Mouse (Mus musculus) NIH3T3 (cell line): ENCODE measurements around the gene Phlda3.

Experiments
- DNase-seq: peaks from one replicate; pipeline ENCODE4 v3.0.0-alpha.2; 2012; ENCODE audit warnings: low read depth

The Phlda3 gene

DNA sequence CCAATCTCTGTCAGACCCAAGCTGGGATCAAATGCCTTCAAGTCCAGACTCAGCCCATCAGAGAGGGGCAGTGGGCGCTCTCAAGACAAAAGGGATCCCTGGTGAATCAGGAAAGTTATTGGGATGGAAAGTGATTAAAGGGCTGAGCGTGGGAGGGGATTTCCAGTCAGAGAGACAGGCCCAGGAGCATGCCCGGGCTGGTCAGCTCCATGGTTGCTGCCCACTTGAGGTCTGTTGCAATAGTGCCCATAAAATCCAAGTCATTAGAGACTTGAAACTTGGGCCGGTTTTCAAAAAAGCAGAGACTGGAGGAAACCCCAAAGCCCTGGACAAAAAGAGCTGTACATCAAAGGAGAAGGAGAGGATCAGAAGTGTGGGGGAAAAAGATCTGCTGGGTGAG, 6.2 kb upstream of the Phlda3 start:
- DNase-seq: peak; percentile 73

DNA sequence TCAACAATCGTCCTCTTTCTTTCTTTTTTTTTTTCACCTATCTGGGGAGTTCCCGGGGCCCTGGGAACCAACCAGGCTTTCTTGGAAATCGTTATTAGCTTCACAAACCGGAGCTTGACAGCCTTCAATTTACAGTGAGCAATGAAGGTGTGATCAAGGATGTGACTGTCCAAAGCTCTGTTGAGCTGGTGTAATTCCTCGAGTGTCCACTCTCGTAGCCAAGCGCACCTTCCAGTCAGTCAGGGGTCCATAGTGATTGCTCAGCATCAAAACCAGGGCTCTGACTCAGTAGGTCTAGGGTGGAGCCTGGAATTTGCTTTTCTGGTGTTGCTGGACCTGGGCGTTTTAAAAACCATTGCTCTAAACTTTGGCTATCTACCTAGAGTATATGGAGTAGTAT, 5.7 kb upstream of the Phlda3 start:
- peak; percentile 66 for DNase-seq

DNA sequence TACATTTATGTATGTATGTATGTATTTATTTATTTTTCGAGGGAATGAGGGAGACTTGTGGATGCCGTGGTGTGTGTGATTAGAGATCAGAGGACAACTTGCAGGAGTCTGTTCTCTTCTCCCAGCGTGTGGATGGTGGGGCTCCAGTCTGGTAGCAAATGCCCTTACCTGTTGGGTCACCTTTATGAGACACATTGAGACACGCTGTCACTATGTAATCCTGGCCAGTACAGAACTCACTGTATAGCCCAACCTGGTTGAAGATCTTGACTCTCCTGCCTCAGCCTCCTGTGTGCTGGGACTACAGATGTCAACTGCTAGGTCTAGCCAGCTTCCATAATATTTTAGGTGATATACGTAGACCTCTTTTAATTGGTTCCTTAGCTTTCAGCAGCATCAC, 4.2 kb upstream of the Phlda3 start:
- DNase-seq: no peak

DNA sequence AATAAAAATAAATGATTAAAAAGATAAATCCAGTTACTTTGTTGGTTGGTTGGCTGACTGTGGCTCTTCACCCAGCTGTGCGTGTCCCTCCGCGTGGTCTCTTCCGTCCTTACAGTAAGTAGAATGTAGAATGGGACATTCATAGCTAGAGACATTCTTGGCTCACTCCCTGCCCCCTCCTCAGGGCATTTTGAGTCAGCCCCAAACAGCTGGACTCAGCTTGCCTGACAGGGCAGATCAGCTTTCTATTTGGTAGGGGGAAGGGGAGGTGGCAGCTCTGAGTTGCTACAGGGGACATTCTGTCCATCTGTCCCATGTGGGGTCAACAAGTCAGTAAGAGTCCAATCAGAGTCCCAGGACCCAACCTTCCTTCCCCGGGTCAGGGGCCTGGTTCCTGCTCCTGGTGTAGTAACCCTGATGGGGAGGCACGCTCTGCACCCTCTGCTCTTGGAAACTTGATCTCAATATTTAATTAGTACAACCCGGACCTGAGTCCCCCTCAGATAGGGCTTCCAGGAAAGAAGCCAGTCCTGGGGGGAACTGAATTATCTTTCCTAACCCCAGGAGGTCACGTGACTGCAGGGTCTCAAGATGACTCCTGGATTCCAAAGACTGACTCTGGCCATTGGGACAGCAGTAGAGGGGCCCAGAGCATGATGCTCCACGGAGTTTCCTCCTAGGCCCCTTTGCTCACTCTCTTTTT, 2.3 kb upstream of the Phlda3 start:
- peak; percentile 48 for DNase-seq

DNA sequence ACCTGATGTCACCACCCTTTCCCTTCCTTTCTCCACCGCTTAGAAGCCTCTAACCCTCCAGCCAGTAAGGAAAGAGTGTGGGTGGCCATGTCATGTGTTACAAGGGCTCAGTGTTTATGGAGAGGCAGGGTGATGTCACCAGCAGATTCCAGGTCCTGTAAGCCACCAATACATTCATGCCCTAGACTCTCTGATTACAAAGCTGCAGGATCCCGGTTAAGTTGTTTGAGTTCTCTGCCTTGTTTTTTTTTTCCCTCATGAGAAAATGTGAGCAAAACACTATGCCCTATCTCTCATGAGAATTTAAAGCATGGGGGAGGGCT, 1.8 kb upstream of the Phlda3 start:
- DNase-seq: no peak

DNA sequence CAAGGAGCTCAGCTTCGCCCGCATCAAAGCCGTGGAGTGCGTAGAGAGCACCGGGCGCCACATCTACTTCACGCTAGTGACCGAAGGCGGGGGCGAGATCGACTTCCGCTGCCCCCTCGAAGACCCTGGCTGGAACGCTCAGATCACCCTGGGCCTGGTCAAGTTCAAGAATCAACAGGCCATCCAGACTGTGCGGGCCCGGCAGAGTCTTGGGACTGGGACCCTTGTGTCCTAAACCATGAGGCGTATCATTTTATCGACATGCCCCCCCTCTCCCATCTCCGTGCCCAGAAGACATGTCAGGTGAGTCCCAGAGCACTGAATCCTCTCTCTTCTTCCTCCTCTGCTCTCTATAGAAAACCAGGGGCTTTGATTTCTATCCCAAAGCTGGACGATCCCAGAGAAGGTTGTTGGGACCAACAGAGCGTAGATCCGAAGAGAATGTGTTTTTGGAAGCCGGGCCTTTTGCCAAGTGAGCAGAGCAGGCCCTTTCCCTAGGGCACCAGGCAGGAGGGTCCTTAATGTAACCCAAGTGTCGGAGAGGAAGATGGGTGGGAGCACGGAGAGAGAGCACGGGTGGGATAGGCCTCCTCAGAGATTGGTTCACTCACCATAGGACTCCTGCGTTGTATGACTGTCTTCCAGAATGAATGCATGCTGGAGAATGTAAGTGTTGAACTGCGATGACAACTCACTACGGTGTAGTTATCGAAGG, 830 bp downstream of the Phlda3 start:
- peak; percentile 45 for DNase-seq

DNA sequence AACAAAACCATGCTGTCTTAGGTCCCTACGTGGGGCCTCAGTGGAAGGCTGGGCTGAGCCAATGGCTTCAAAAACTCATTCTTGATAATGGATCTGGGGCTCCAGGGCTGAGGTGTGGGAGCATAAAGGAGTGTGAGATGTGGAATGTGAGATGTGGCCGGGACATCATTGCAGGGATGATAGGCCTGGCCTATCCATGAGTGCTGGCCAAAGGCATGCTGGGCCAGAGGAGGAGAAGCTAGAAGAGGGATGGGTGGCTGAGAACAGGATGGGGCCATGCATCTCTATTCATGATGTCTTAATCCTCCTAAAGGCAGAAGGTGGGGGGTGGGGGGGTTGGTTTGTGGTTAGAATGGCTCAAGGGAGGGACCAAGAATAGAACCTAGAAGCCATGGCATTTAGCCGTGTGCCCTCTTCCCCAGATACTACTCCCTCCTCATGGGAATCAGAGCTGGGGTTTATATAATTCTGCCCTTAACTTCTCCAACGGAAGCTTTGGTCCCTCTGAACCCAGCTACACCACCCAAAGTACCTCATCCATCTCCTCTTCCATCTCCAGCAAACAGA, 1.5 kb downstream of the Phlda3 start:
- peak; percentile 40 for DNase-seq

DNA sequence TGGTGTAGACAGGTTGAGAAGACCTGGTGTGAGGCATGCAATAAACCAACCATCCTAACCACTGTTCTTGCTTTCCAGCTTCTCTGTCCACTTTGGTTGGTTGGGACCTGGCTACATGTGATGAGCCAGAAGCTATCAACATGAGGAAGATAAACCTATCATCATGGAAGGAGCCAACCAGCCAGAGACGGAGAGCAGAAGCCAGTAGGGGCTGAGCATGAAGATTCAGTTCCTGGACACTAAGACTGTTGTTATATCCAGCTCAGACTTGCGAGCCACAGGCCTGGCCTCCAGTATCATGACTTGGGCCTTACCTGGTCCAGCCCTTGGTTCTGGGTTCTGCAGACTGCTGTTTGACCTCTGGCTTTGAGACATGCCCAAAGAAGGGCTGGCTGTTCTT, 2.5 kb downstream of the Phlda3 start:
- no peak for DNase-seq

DNA sequence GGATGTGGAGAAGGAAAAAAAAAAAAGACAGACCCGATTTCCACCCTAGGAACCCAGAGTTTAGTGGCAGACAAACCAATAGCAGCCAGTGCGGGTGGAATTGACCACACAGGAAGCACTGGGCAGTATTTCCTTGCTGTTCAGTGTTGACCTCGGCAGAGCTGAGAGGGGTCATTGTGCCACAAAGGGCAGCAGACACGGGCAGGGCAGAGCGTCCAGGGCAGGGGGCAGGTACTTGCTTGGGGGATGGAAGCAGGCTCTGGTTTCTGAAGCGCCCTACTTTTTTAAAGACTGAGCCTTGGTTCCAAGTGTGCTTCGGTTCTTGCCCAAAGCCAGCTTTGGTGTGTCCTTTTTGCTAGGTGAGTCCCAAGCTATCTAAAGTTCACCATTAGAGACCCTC, 4.3 kb downstream of the Phlda3 start:
- DNase-seq: no peak

DNA sequence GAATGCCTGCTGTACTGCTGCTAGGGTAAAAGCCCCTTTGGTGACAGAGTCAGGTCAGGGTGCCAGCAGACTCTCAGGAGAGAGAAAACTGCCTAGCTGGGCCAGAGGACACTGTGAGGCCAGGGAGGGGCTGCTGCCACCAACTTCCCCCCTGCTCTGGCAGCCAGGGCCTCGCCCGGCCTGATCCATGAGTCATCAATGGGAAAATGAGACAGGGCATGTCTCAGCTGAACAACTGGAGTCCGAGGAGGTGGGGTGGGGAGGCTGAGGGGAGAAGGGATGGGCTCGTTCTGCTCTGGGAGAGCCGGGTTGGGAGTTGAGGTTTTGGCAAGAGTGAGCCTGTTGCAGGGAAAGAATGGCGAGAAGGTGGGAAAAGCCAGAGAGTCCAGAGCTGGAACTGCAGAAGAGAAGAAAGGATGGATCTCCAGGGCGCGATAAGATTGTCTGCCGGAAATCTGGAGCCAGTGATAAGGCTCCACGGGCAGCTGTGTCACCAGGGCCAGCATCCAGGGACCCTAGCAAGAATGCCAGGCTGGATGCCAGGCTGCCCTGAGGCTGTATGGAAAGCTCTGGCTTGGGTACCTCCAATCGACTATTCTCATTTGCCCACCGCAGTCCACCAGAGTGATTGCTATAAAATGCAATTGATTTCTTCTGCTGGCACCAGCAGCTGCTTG, 5.1 kb downstream of the Phlda3 start:
- peak; percentile 94 for DNase-seq

DNA sequence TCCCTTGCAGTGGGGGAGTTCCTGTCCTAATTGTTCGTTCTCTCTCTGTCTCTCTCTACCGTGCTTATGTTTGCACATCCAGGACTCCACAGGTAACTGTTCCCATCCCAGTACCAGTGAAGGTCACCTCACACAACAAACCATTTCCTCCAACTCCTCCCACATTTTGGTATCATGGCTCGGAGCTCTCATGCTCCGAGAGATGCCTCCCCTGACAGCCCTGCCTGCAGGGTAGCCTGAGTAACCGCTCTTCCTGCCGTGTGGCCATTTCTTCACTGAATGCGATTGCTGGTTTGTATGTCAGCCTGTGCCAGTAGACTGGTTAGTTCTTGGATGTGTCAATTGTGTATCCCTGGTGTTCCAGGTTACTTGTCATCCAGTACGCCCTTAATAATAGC, 5.7 kb downstream of the Phlda3 start:
- peak; percentile 71 for DNase-seq

DNA sequence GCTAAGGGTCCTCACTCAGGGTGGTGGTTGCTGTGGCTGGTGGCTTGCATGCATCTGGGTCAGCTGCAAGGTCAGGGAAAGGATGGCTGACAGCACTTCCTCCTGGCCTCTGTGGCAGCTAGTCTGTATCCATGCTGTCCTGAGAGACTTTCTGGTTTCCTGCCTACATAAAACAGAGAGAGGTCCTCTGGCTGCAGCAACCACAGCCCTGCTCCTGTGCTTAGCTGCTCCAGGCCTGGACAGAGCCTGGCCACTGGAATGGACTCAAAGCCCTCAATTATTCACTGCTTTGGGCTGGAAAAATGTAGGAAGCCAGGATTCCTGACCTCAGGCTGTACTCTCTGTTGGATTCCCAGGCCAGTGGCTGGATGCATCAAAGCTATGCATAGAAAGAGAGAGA, 10.7 kb downstream of the Phlda3 start:
- peak; percentile 72 for DNase-seq

DNA sequence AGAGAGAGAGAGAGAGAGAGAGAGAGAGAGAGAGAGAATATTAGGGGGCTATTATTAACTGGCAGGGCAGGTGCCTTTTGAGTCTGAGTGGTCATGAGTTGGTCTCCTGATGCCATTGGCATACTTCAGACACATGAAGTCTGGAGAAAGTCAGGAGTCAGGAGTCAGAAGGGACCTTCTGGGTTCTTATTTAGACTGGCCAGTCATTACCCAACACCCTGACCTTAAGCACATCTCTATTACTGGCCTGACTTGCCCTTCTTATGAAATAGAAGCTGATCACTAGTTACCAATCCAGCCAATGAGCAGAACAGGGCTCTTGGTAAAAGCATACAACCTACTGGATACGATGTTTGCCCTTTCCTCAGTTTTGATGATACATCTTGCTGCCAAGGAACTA, 11.1 kb downstream of the Phlda3 start:
- DNase-seq: no peak

DNA sequence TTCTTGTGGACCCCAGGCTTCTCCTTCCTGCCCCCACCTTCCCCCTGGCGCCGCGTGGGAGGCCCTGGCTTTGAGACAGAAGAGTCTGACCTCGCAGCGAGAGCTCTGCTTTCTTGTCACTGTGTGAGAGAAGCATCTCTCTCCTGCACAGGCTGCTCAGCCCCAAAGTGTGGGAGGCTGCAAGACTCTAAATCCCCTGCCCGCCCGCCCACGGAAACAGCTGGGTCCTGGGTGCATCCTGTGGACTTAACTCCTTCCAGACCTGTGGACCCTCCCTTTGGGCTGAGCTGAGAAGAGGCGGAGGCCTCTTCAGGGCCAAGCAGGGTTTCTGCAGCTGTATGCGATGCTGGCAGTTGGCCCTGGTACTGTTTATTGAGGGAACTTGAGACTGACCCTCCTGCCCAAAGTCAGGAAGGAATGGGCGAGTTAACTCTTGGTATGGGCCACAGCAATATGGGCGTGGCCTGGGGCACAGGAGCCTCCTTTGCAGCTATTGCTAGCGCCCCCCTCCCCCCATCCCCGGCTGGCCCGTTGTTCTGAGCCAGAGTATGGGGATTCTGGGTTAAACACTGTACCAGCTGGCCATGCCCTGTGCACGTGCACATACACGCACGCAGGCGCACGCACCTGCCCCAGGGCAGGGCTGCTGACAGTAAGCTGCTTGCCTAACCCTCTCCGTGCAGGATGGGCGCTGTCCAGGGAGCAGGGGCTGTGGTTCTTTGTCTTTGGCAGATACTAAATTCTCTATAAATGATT, 13.0 kb downstream of the Phlda3 start, which contains the start of gene Tnni1:
Gene Tnni1, plus strand, starts transcription at position 655 of the 756 bp plus-strand sequence.
- DNase-seq: peak; percentile 84

DNA sequence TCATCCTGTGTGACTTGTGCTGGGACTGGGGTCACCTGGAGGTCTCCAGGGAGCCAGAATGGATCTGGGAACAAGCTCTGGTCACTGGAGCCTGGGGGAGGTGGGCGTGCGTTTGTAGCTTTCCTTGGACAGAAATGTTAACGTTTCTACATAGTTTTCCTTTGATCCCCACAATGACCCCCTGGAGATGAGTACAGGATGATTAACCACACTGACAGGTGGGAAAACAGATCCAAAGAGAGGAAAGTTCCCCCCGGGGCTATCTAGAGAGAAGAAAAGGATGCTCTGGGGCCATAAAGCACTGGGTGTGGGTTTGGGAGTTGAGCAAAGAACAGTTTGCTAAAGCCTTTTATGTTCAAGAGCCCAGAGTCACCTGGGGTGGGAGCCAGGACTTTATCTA, 14.7 kb downstream of the Phlda3 start:
- DNase-seq: no peak

DNA sequence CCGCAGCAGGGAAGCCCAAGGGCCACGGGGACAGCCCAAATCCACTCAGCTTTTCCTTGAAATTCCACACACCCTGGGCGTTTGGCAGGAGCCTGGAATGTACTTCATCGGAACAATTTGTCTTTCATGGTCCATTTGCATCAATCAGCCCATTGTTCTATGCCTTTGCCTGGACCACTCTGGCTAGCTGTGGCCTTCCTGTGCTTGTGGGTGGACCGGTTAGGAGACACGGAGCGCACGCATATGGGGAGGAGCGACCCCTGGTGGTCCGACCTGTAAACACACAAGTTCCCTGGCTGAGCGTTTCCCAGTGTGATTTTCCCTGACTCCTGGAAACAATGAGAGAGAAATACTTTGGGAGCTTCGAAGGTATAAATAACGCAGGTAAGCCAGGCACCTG, 15.3 kb downstream of the Phlda3 start:
- peak; percentile 92 for DNase-seq

DNA sequence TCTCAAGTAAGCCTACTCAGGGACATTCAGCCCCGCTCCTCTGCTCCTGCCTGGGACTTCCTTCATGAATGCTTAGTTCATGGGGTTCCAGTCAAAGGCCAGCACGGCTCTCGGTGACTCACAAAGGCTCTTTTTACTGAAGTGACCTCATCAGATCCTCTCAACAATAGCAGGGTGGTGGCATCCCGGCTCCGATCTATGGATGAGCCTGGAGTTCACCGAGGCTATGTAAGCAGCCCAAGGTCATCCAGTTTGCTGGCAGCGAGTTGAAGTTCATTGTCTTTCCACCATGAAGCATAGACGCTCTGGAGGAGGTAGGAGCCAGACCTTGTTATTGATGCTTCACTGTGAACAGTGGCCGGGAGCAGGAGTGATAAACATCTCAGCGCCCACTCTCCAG, 16.9 kb downstream of the Phlda3 start:
- no peak for DNase-seq

DNA sequence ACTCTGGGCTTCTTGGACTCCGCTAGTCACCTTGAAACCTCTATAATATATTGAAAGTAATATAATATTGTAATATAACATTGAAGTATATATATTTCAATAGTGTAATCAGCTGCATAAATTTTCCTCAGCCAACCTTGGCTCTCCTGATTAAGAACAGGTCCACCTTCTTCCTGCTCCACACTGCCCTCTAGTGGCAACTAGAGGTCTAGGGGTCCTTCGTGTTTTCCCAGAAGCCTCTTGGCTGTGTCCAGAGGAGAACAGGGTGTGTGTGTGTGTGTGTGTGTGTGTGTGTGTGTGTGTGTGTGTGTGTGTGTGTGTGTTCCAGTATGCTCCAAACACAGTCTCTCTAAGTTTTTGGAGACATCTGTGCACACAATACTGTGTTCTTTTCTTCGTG, 21.9 kb downstream of the Phlda3 start:
- DNase-seq: peak; percentile 94

DNA sequence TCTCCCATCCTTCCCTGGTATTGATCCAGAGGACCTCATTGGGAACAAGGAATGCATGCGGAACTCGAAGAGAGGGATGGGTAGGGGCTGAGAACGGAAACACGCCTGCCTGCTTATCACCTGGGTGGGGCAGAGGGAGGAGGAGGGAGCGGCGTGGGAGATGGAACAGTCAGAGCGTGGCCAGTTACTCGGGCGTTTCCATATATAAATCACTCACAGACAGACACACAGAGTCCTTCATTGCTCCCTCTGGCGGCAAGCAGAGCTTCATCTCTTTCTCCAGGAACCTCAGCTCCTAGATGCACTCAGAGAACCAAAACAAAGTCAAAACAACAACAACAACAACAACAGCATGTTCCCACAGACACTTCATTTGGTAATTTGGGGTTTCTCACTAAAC, 22.8 kb downstream of the Phlda3 start:
- peak; percentile 78 for DNase-seq

DNA sequence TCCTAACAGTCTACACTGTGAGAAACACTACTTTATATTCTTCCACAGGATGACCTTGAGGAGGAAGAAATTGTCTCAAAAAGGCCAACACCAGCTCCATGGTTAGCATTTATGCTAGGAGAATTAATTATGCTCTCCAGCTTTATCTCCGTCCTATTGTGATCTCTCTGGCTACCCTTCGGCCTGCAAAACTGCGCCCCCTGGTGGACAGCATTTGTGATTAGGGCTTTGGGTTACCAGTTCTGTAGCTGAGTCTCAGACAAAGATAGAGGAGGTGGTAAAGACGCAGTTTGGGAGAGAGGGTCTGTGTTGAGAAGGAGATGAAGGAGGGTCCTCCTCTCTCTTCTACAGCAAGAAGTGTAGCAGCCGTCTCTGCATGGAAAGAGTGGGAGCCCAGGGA, 23.9 kb downstream of the Phlda3 start:
- peak; percentile 75 for DNase-seq

DNA sequence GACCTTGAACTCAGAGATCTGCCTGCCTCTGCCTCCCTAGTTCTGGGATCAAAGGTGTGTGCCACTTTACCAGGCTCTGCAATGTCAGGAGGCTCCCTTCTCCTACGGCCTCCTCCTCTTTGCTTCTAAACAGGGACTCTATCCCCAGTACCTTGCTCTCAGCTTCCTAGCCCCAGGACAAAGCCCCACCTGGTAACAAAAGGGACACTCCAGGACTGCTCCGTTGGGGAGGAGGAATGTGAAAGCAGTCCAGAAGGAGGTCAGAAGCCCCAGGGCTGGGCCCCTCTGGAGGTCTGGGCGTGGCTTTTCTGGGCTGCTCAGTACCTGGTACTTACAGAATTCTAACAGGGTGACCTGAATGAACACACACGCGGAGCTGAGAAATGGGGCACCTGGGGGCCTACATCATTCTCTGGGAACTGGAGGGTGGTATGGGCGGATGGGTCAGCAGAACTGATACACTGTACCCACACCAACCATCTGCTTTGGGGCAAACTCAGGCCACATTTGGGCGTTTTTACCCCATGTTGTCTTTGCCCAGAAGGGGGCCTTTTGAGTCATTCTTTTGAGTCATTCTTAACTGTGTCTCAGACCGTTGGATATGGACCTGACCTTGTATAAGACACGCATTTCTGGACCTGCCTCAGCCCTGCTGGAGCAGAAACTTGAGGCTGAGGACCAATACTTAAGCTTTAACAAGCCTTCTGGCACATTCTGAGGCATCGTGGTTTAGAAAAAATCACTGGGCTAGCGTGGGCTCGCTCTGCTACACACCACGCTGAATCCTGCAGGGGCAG, 26.4 kb downstream of the Phlda3 start:
- peak; percentile 60 for DNase-seq
